24 mouse cellular contexts compared by ENCODE assay signal in the genomic region with DNA sequence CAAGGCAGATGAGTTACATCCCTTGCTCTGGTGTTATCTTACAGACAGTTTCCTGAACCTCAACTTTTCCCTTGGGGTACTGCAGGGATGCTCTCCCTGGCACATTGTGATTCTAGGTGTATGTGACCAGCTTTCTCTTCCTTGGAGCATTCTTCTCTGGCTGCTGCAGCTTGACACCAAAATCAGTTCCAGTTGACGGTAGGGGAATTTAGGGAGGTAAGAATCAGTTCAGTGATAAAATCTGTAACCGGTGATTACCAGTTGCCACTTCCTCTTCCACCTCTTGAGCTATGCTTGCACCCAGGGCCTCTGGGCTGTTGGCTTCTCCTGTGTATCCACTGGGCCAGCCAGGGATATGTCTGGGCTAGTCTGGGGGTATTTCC. TPM values are rescaled to one million over a fixed set of nuclear protein-coding genes. Genes with fewer than 3 reads are reported as not detected.
DNase-seq lines count a peak whose midpoint lies in the region; ATAC-seq lines count a peak whose summit lies in the region.
"Had no signal": no experiment of that assay in that cellular context is flagged by ENCODE, and none has a peak within 500 bp of the region (broad histone marks: within the 10 kb centered on the region; RNA-seq: fewer than 3 reads in every experiment).

No protein-coding gene starts in this region.

- H3K27me3 ChIP-seq in midbrain, embryonic 10.5 days (ENCODE audit: low read depth, poor library complexity, severe bottlenecking), result no peaks in the 10 kb centered on the region
- H3K27me3 ChIP-seq in forebrain, embryonic 10.5 days (ENCODE audit: poor library complexity, severe bottlenecking), result no peaks in the 10 kb centered on the region

- H3K4me1 ChIP-seq in midbrain, embryonic 10.5 days, result no peaks in the 10 kb centered on the region
- H3K4me1 ChIP-seq in forebrain, embryonic 10.5 days, result no peaks in the 10 kb centered on the region

- no peak overlapping the region for H3K4me3 ChIP-seq in midbrain, embryonic 10.5 days
- no peak overlapping the region for H3K4me3 ChIP-seq in forebrain, embryonic 10.5 days
- H3K4me3 ChIP-seq: gastrocnemius, adult 2 months; layer of hippocampus, adult 2 months had no signal

- H3K36me3 ChIP-seq in midbrain, embryonic 10.5 days, result no peaks in the 10 kb centered on the region
- H3K36me3 ChIP-seq in forebrain, embryonic 10.5 days (replicated peaks), result no peaks in the 10 kb centered on the region

- DNase-seq in A20 (ENCODE audit: low read depth, low spot score), result peak; percentile 58
- peak; percentile 43 for DNase-seq in CD4-positive, CD25-positive, alpha-beta regulatory T cell, adult 2 months (ENCODE audit: low read depth, low spot score)
- no peak for DNase-seq in midbrain, embryonic 10.5 days (ENCODE audit: low spot score)
- DNase-seq in spleen, adult 12 weeks (ENCODE audit: low spot score), result no peak
- DNase-seq in forebrain, embryonic 10.5 days (ENCODE audit: extremely low spot score, low spot score), result no peak
- DNase-seq: adrenal gland, postnatal 25 days; cerebellum, adult 11-12 months; cerebellum, postnatal 14 days; embryo, embryonic 11 days; forebrain, postnatal 0 days; gastrocnemius, adult 2 months; heart, adult 18-20 months; heart, postnatal 36 days; kidney, adult 2 months; kidney, postnatal 14 days; lung, adult 18-20 months had no signal

- H3K27ac ChIP-seq in midbrain, embryonic 10.5 days (replicated peaks), result no peak overlapping the region
- no peak overlapping the region for H3K27ac ChIP-seq in forebrain, embryonic 10.5 days
- H3K27ac ChIP-seq: gastrocnemius, adult 2 months; layer of hippocampus, adult 2 months had no signal

- H3K9me3 ChIP-seq in midbrain, embryonic 10.5 days (replicated peaks), result no peaks in the 10 kb centered on the region
- H3K9me3 ChIP-seq in forebrain, embryonic 10.5 days, result no peaks in the 10 kb centered on the region

- peak; percentile 62 for ATAC-seq in activated CD4-positive, CD25-positive, alpha-beta regulatory T cell, adult 4 months
- peak; percentile 37; the same call in 1 of the 2 replicates for ATAC-seq in megakaryocyte progenitor cell, adult 5-6 weeks (replicated peaks; ENCODE audit: poor library complexity)
- ATAC-seq: forebrain, postnatal 0 days; hindbrain, embryonic 16.5 days; Patski had no signal

- WGBS in midbrain, embryonic 10.5 days, result 86% methylated on average over 2 of the region's 2 CpGs
- WGBS in forebrain, embryonic 10.5 days, result 79% methylated on average over 2 of the region's 2 CpGs

RNA-seq across cellular contexts. Expression of a gene that starts 39.5 kb away (rescaled TPM):
- polyA plus RNA-seq in activated CD4-positive, CD25-positive, alpha-beta regulatory T cell, adult 4 months (2017; shearing (Covaris generic)), result 1 to 10 TPM; 6.0 to 9.5 TPM
- 1.1 TPM in 2 replicates for total RNA-seq in megakaryocyte progenitor cell, adult 5-6 weeks (2015)
- 3.5 and 11.8 TPM in 2 replicates for total RNA-seq in megakaryocyte progenitor cell, adult 5-6 weeks (2017)
- 0.07 TPM in 1 of 2 replicates, not detected in the other for polyA plus RNA-seq in midbrain, embryonic 10.5 days (2016; fragmentation: Nextera tagmentation; extraction: Ambion mirVana)
- not detected in 2 replicates for polyA plus RNA-seq in forebrain, embryonic 10.5 days (2016; fragmentation: Nextera tagmentation; extraction: Ambion mirVana)
- total RNA-seq: forebrain, postnatal 0 days; layer of hippocampus, adult 2 months had no signal
- polyA plus RNA-seq: hindbrain, embryonic 16.5 days; limb, embryonic 11.5 days; neural tube, embryonic 11.5 days; testis, adult 2 months had no signal

Comparison
In these comparisons a context has a peak if more than half of its experiments do, and no peak if none do; other contexts are left out.
1. DNase-seq: peak in A20 (single experiment) and CD4-positive, CD25-positive, alpha-beta regulatory T cell, adult 2 months (single experiment); none in midbrain, embryonic 10.5 days (single experiment), spleen, adult 12 weeks (single experiment) and forebrain, embryonic 10.5 days (single experiment).